Mouse (Mus musculus) spleen, adult 12 weeks (tissue): ENCODE measurements around the gene Abcf2.

Source experiments
- DNase-seq: peaks from one replicate; pipeline ENCODE4 v3.0.0; 2022; ENCODE audit warnings: low spot score

Abcf2 gene

GRCm38 (mm10) chr5:24601911-24602750 lies 24.9 kb upstream of the Abcf2 start:
- no peak for DNase-seq

DNA sequence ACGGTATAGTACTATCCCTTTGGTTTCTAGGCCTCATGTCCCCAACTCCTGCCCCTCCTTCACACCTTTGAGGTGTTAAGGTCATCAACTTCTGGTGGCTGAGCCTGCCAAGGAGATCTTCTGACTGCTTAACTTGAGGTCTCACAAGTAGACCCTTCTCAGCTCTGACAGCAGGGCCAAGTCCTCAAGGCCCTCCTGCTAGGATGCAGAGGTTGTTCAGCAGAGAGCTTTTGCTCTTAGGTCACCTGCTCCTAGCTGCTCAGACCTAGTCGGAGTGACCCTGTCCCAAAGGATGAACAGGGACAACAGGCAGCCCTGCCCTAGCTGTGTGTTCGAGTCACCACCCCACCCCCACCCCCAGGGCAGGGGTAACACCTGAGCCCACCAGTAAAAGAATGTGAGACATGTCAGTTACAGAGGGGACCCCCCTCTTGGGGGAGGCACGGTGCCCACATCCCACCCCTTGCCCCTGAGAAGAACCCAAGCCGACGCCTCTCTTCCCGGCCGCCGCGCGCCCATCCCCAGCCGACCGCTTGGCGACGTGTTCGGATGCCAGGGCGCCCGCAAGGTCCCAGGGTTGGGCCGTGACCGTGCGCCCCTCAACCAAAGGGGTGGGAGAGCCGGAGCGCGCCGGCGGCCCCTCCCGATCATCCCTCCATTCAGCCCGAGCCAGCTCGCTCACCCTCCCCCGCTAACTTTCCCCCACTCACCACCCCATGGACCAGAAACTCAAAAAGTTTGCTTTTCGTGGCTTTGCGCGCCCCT lies 24.0 kb upstream of the Abcf2 start:
- DNase-seq, result no peak

DNA sequence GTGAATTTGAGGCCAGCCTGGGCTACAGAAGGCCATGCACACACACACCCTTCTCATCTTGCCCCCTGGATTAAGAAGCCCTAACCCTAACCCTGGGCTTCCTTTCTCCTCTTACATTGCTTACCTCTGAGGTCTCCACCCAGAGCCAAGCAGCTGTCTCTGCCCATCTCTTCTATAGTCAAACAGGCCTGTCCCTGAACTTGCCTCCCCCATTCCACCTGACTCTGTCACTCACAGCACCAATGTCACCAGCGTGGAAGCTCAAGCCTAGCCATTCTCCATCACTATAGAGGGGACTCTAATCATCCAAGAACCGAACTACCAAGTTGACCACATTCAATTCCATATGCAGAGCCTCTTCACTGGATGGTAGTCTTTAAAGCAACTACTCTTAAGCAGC lies 23.0 kb upstream of the Abcf2 start:
- no peak for DNase-seq

DNA sequence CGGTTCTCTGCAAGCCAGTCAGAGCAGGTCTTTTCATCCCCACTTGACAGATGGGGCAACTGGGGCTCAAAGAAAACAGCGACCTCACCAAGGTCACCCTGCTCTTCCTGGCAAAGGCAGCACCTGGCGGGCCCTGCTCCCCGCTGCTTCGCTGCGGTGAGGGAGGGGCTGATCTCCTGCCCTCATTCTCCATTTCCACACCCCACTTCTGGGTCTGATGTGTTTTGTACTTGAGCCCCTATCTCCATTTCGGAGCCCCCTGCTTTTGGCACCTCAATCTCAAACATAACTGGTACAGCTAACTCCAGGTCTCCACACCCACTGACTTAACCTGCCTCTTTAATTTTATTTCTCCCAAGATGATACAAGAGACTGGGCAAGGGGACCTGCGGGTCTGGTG lies 21.9 kb upstream of the Abcf2 start:
- no peak for DNase-seq

- DNase-seq, result no peak
Measured at GRCm38 (mm10) chr5:24598570-24599006, 21.3 kb upstream of the Abcf2 start.

- DNase-seq, result no peak
Measured at GRCm38 (mm10) chr5:24597901-24598569, 20.8 kb upstream of the Abcf2 start.

DNA sequence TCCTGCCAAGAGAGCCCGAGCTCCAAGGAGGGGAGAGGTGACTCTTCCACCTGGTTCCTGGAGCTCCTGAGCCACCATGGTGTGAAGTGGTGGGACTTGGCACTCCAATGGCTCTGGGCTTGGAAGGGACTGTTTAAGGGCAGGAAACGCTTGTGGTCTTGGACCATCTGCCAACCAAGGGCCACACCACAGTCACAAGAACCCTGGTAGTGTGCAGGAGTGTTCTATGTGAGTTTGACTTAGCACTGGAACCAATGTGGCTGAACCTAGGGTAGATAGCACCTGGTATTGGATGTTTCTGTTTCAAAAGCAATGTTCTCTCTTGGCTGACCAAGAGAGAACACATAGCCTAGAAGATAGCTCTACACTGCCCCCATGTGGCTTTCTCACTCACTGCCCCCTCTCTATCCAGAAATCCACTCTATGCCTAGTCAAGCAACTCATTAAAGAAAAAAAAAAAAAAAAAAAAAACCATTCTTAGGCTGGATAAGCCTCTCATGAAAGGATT lies 20.0 kb upstream of the Abcf2 start:
- DNase-seq, result peak; percentile 53

DNA sequence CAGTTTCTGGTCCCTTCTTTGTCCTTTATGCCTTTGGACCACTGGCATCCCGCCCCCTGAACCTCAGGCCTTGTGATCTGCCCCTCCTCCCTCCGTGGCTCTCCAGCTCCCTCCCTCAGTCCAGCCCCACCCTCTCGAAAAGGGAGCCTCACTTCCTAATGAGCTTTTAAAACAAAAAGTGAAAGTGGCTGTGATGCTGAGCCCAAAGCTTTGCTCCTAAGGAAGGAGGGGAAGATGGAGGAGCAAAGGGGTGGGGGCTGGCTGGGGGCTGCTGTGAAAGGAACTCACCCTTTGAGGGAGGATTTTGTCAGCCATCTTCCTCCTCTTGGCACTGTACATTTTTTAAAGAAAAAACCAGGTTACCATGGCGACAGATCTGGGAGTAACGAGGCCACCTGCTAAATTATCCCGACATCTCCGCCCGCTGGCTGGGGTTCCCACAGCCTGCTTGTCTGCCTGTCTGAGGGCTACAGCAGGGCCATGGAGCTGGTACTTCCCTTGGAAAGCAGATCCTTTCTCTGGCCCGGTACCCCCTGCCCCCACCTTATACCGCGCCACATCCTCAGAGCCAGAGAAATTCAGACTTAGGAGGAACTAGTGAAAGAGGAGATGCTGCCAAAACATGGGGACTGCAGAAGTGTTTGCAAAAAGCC lies 19.4 kb upstream of the Abcf2 start:
- no peak for DNase-seq

GRCm38 (mm10) chr5:24595786-24596380 lies 18.6 kb upstream of the Abcf2 start:
- no peak for DNase-seq

GRCm38 (mm10) chr5:24595261-24595660 lies 18.0 kb upstream of the Abcf2 start:
- no peak for DNase-seq

DNA sequence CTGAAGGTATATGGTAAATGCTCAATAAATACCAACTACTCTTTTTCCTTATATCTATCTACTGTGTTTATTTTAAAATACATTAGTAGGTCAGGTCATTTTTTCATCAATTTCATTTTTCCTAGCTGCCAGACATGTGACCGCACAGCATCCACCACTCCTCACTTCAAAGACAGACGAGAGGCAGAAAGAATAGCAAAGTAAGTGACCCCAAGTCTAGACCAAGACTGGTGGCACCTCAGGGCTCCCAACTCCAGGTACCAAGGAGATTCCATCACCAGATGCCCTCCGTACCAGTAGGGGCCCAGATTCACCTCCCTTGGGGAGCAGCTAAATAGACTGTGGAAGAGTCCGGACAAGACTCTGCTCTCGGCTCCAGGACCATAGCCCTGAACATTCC lies 17.1 kb upstream of the Abcf2 start:
- no peak for DNase-seq

DNA sequence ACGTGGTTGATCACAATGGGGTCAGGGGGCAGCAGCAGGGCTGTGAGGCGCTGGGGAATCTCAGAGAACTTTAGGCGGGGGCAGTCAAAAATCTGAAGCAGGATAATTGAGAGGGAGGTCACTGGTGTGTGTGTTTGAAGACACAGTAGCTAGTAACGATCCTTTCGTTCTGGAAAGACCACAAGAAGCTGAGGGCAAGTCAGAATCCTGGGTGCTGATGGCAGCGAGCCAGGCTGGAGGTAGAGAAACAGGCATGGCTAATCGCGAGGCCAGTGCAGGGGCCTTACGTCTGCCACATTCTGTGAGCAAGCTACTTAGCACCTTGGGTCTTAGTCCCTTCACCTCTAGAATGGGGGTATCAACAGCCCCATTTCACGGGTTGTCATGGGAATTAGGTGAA lies 16.7 kb upstream of the Abcf2 start:
- DNase-seq, result no peak

GRCm38 (mm10) chr5:24593230-24593629 lies 16.0 kb upstream of the Abcf2 start:
- no peak for DNase-seq

DNA sequence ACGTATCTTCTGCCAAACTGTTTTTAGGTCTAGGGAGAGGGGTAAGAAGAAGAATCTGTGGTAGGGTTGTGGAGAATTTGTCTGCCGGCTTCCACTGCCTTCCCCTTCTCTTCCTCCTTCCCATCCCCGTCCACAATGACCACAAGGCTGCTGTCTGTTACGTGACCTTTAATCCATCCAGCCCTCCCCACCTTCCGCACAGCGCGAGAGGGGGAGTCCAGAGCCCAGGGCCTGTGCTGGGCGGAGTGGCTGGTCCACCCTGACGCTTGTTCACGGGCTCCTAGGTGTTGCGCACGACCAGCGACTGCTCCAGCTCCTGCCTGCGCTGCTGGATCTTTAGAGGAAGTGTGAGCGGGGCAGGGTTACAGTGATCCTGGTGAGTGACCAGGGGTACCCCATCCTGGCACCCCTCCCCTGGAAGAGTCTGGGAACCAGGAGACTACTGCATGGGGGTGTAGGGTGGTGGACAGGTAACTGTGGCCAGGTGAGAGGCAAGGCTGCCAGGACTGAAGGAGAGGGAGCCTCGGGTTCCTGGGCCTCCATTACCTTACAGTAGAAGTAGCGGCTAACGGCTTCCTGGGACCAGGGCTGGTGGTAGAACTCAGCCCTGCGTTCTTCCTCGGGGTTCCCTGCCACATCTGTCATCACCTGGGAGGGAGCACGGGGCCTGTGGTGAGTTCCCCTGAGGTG lies 15.3 kb upstream of the Abcf2 start:
- DNase-seq, result no peak

- DNase-seq, result no peak
Measured at GRCm38 (mm10) chr5:24591796-24592470, 14.7 kb upstream of the Abcf2 start.

GRCm38 (mm10) chr5:24591268-24591721 lies 14.0 kb upstream of the Abcf2 start:
- no peak for DNase-seq

GRCm38 (mm10) chr5:24589511-24590500 lies 12.5 kb upstream of the Abcf2 start:
- DNase-seq, result no peak

GRCm38 (mm10) chr5:24587200-24587577 lies 9.9 kb upstream of the Abcf2 start:
- no peak for DNase-seq

DNA sequence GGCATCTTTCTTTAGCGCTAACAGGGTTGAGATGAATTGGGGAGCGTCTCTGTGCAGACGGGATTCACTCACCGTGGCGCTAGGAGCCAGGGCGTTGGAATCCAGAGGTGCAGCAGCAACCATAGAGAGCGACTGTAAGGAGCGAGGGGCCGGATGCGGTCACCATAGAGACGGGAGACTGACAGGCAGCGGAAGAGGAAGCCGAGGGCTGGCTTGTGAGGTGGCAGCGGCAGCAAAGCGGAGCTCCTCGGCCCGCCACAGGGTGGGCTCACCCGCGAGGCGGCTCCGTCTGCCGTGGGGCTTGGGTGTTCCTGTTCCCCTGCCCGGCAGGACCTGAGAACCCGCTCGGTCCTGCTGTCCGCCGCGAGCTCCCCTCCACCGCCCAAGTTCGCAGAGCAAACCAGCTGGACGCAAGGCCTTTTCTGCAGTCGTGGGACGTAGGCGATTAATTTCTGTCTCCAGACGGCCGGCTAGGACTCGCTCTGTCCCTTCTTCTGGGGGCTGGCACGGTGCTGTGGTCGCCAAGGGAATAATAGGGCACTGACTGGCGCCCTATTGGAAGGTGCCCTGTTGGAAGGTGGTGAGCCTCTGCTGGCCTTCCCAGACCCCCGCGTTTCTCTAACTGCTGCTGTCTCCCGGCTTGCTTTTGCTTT lies 9.4 kb upstream of the Abcf2 start, which contains the start of gene Chpf2:
Chpf2 (plus strand) TSS at position 195 of the 653 bp plus-strand sequence.
- DNase-seq, result peak; percentile 48
